Mouse (Mus musculus) layer of hippocampus, adult 11-12 months (tissue): ENCODE data around the gene Carf.
"Not testable (repeated sequence)": the region's sequence is repeated elsewhere in the genome, so short reads cannot be mapped to it uniquely, and the experiment has no call there.

ENCODE experiments used
- DNase-seq: peaks from one replicate; pipeline ENCODE4 v3.0.0; 2022; ENCODE audit warnings: low spot score

Gene Carf

DNA sequence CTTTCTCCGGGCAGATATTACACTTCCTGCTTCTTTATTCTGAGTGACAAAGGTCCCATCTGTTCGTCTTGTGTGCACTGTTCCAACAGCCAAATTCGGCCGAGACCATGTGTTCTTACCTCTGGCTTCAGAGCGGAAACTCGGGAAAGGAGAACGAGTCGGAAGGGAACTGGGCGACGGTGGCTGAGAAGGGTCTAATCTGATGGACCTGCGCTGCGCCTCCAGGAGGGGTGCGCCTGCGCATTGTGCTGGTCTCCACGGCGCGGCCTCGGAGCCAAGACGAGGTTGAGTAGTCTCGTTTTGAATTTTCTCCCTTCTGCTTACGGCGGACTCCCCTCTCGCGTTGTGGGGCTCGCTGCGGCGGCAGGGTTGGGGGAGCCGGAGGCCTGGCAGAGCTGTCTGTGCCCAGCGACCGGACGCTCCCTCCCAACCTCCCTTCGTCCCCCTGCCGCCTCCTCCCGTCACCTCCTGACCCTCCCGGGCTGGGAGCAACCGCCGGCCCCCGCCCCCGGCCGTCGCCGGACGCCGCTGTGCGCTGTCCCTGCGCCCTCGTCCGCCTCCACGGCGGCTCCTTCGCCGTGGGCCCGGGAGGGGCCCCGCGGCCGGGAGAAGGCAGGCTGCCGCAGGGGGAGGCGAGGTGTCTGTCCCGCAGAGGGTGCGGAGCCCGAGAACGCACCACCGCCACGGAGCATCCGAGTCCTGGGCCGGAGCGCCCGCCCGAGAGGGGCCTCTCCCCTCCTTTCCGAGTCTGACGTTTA lies at the start of gene Carf, which contains the start of gene Wdr12:
Gene Carf (plus strand): TSS at position 224 of the 758 bp plus-strand sequence.
Gene Wdr12 (minus strand): TSS at position 622 of the 758 bp plus-strand sequence.
- DNase-seq, result peak; percentile 97

DNA sequence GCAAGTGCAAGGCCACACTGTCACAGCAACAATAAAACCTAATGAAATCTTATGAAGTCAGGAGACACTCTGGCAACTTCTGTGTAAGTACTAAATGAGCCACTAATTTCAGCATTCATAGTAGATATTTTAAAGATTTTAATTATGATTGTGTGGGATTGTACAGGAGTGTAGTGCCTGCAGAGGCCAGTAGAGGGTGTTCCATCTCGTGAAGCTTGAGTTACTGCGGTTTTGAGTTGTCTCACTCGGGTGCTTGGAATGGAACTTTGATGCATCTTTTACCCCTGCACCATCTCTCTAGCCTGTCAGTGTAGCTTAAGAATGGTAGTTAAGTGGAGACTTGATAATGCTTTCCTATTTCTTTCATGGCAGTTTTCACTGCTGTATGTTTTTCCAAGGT lies 43.4 kb upstream of the Carf start:
- DNase-seq, result no peak

- no peak for DNase-seq
Observed at GRCm38 (mm10) chr1:60056310-60056709, 41.7 kb upstream of the Carf start.

DNA sequence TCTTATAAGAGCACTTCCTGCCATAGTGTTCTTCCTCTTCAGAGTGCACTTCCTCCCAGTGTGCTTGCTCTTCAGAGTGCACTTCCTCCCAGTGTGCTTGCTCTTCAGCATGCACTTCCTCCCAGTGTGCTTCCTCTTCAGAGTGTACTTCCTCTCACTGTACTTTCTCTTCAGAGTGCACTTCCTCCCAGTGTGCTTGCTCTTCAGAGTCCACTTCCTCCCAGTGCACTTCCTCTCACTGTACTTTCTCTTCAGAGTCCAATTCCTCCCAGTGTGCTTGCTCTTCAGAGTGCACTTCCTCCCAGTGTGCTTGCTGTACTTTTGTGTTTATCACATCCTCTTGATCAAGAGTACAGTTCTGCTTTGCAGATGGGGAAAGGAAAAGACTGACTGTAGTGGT lies 27.3 kb upstream of the Carf start:
- not testable (repeated sequence) for DNase-seq

- no peak for DNase-seq
Observed at GRCm38 (mm10) chr1:60074935-60075334, 23.1 kb upstream of the Carf start.

GRCm38 (mm10) chr1:60075590-60075989 lies 22.5 kb upstream of the Carf start:
- no peak for DNase-seq

- no peak for DNase-seq
Observed at GRCm38 (mm10) chr1:60076411-60076810, 21.6 kb upstream of the Carf start.

DNA sequence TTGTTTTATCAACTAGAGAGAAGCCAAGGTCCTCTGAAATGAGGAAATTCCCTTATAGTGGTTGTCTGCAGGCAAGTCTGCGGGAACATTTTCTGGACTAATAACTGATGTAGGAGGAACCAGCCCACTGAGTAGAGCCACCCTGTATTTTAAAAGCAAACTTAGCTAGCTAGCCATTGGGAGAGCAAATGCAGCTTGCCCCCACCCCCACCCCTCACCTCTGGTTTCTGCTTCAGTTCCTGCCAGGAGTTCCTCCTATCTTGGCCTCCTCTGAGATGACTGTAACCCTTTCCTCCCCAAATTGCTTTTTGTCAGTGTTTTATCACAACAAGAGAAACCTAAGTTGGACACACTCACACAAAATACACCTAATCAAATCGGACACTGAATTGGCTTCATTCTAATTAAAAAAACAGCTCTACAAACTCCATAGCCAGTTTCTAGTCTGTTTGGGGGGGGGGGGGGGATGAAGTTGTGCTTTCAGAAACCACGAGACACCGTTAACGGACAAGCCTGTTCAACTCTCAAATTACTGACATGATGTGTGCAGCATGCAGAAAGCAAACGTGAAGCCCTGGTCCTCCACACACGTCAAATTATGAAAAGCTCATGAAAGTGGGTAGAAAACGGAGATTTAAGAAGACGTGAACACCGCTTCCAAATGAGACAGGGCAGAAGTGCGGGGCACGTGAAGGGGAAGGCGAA lies 1.3 kb upstream of the Carf start:
- DNase-seq, result no peak

DNA sequence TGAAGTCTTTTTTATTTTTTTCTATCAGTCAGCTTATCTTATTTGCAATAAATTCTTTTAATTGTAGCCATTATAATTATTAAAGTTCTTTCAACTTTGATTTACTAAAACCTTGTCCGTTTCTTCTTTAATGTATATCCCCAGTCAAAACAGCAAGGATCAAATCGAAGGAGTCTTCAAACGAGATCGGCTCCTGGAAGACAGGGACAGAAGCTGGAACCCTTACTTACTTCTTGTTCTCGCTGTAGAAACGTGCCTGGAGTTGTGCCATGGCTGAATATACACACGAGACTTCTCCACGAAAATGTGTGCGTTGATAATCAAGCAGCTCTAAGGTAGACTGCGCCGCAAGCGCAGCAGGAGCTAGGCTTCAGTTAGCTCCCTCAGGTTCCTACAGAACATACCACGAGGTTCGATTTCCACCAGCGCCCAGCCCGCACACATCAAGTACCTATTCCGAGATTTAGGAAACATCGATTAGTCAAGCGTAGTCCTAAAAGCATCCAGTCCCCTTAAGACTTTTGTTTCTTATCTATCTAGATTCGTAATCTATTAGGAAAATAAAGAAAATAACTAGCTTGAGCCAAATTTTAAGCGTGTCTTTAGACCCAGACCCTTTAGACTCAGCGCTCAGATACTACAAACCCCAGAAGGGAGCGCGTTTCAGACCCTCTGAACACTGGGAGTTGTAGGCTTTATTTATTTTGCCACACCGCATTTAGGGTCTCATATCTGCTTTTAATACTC lies 597 bp upstream of the Carf start:
- peak; percentile 74 for DNase-seq

DNA sequence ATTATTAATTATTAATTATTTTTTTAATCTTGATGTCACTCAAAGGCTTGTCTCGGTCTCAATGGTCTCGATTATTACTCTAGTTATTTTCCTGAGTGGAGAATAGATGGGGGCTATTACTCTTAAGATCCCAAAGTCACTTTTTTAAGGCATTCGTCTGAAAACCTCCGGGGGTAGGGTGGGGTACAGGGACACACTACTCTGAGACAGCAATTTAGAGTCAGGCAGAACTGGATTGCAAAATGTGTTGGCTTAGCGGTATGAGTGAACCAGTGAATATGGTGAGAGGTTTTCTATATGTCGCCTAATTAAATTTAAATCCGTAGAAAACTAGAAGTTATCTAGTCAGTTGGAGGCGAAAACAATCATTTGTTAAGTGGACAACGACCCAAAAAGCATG lies 792 bp downstream of the Carf start:
- DNase-seq, result peak; percentile 7

DNA sequence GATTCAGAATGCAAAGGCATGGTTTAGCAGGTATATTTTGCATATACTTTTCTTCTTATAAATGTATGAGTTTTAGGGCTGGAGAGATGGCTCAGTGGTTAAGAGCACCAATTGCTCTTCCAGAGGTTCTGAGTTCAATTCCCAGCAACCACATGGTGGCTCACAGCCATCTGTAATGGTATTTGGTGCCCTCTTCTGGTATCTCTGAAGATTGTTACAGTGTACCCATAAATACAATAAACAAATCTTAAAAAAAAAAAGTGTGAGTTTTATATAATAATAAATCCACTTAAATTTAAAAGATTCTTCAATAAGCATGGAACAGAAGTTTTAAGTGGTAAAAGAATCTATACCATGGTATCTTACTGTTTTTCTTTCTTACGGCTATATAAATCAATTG lies 6.5 kb downstream of the Carf start:
- DNase-seq, result no peak

- DNase-seq, result no peak
Observed at GRCm38 (mm10) chr1:60117721-60118455, 19.8 kb downstream of the Carf start.

DNA sequence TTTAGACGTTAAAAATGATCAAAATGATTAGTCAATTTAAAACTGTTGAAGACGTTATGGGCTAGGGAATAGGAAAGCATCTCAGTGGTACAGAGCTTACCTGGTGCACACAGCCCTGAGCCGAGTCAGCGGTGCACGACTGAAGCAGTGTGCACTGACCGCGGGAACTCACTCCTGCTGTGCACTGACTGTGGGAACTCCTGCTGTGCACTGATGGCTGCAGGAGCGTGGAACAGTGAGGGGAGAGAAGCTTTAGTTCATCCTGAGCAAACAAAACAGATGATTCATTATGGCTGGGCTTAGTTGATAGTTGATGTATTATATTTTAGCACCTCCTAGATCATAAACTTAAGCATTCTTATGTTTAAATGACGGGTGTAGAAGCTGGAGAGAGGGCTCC lies 39.3 kb downstream of the Carf start:
- no peak for DNase-seq

GRCm38 (mm10) chr1:60152700-60153099 lies 54.7 kb downstream of the Carf start:
- no peak for DNase-seq

GRCm38 (mm10) chr1:60156651-60157050 lies 58.6 kb downstream of the Carf start:
- DNase-seq, result no peak

DNA sequence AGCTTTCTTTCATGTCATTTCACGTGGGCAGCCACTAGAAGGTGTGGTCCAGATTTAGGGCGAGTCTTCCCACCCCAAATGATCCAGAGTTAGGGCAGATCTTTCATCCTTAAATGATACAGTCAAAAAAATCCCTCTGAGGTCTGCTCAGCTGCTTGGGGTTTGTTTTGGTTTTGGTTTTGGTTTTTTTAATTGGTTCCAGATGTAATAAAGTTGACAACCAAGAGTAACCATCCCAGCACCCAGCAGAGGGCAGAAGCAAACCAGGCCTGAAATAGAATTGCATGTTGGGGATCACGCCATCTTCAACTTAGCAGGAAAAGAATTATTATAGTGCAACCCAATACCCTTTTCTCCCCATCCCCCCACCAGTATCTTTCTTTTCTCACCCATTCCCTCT lies 60.4 kb downstream of the Carf start:
- peak; percentile 21 for DNase-seq

GRCm38 (mm10) chr1:60163676-60164075 lies 65.6 kb downstream of the Carf start:
- no peak for DNase-seq

DNA sequence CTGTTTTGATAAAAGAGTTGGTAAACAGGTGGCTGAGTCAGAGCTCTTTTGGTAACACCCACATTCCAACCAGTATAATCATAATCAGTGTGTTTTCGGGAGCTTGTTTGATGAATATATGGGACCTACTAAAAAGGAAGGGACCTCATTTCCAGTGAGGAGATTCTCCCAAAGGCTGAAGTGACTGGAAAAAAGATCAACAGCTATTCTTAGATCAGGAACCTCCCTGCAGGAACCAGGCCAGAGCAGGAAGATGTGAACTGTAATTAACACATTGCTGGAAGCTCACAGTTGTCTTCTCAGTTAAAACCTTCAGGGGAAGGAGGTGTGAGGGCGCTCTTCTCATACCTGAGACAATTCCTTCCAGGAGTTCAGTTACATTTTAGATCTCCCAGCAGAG lies 71.6 kb downstream of the Carf start:
- no peak for DNase-seq

DNA sequence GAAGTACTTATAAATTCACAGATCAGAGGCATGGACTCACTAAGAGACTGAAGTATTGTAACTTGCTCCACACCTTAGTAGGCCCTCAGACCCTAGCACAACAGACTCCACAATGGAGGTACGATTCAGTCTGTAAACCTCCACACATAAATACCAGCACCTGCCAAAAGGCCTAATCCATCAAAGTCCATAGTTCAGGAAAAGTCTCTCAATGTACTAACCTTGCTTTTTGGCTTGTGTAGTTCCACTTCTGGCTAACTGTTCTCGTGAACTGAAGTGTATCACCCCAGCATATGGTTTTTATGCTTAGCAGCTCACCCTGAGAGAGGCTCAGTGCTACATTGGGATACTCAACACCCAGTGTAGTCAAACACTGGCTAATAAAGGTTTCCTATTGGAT lies 72.2 kb downstream of the Carf start:
- DNase-seq, result no peak

GRCm38 (mm10) chr1:60173119-60173518 lies 75.1 kb downstream of the Carf start:
- DNase-seq, result no peak

DNA sequence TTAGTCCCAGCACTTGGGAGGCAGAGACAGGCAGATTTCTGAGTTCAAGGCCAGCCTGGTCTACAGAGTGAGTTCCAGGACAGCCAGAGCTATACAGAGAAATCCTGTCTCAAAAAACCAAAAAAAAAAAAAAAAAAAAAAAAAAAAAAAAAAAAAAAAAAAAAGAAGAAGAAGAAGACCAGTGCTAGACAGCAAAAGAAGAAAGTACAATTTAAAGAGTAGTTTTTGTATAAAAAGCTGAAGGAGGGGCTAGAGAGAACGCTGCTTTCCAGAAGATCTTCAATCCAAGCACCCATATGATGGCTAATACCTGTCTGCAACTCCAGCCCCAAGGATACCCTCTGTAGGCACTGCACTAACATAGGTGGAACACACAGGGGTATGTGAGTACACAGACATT lies 79.8 kb downstream of the Carf start:
- DNase-seq, result not testable (repeated sequence)

- no peak for DNase-seq
Observed at GRCm38 (mm10) chr1:60179376-60179775, 81.3 kb downstream of the Carf start.
